Mouse (Mus musculus) G1E-ER4 (cell line): ENCODE measurements around the gene Itpka. TPM values are rescaled to one million over a fixed set of nuclear protein-coding genes. Genes with fewer than 3 reads are reported as not detected.

Experiments used
- GATA1 ChIP-seq: IDR thresholded peaks from one replicate; pipeline ENCODE4 v1.8.0; 2012; ENCODE audit warnings: low read length, inconsistent platforms
- polyA plus RNA-seq: library from polyadenylated mRNA; stranded (reverse); fragments of >175 nt; gene quantifications from 2 replicates; pipeline ENCODE4 v1.2.3, GENCODE M21; 2012

Gene Itpka
- polyA plus RNA-seq, 1 experiment: 2.1 TPM

GRCm38 (mm10) chr2:119798246-119798927, 56.2 kb downstream of the Itpka start:
- no peak for TF ChIP-seq GATA1

DNA sequence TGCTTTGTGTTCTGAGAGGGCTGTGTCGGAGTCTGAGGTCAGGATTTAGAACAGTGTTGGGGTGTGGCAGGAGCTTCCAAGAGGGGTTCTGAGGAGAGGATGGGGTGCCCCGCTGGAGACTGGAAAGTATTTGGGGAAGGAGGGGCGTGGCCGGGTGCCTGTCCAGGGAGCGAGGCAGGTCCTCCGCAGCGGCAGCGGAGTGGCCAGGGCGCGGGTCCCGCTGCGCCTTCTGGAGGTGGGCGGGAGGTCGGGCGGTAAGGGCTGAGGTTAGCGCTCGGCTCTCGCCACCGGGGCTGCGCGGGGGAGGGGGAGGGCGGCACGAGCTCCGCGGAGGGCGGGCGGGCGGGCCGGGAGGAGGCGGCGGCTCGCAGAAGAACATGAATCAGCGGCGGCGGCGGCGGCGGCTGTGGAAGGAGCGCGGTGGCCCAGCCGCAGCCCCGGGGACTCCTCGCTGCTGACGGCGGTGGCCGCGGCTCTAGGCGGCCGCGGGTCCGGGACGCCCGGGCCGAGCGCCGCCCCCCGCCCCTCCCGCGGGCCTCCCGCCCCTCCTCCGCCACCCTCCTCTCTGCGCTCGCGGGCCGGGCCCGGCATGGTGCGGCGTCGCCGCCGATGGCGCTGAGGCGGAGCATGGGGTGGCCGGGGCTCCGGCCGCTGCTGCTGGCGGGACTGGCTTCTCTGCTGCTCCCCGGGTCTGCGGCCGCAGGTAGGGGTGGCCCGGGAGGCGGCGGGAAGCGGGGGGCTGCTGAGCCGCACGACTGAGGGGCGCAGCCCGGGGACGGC, 57.2 kb downstream of the Itpka start:
- no peak for TF ChIP-seq GATA1

DNA sequence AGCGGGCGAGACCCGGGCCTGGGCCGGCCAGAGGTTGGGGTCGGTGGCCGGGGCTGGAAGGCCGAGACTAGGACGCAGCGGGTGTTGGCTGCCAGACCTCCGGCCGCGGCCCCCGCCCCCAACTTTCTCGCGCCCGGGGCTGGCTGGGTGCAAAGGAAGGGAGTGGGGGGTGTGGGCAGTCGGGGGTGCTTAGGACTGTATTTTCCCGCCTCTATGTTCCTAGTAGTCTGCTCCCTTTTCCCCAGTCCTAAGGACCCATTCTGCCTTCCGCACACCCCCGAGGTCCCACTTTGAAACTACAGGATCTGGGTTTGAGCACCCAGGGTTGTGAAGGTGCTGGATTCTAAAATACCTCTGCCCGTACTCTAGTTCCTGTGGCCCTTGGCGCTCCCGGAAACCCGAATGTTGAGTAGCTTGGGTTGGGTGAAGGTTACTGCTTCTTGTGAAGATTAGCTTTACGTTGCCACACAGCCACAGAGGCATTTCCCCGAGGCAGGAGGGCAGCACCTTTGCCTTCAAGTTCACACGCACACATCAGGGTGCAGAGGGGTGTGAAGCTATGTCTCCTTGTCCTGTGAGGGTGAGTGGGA, 57.9 kb downstream of the Itpka start:
- no peak for TF ChIP-seq GATA1

Other genes starting within 250 kb of the Itpka start
- 0.18 and 0.27 TPM in 2 replicates for gene Exd1, start 194.7 kb upstream of the Itpka start, polyA plus RNA-seq
- gene Chp1, start 194.6 kb upstream of the Itpka start, polyA plus RNA-seq: 13.0 and 17.3 TPM in 2 replicates
- gene Nusap1, start 124.0 kb upstream of the Itpka start, polyA plus RNA-seq: 1.0 and 1.9 TPM in 2 replicates
- gene Oip5, start 123.9 kb upstream of the Itpka start, polyA plus RNA-seq: 38.2 and 63.8 TPM in 2 replicates
- 3.9 and 7.1 TPM in 2 replicates for gene Ndufaf1, start 79.5 kb upstream of the Itpka start, polyA plus RNA-seq
- 48.9 and 72.7 TPM in 2 replicates for gene Rtf1, start 67.3 kb upstream of the Itpka start, polyA plus RNA-seq
- gene Ltk, start 18.1 kb downstream of the Itpka start, polyA plus RNA-seq: not detected in 2 replicates
- gene Rpap1, start 45.2 kb downstream of the Itpka start, polyA plus RNA-seq: 25.6 and 33.3 TPM in 2 replicates
- gene Tyro3, start 55.4 kb downstream of the Itpka start, polyA plus RNA-seq: 0.18 and 0.32 TPM in 2 replicates
- gene Mga, start 154.9 kb downstream of the Itpka start, polyA plus RNA-seq: 1.3 and 2.5 TPM in 2 replicates
- 3.2 and 3.5 TPM in 2 replicates for gene Mapkbp1, start 230.4 kb downstream of the Itpka start, polyA plus RNA-seq